Mouse (Mus musculus): ENCODE measurements around the gene Relch. TPM values are rescaled to one million over a fixed set of nuclear protein-coding genes. Genes with fewer than 3 reads are reported as not detected.
"Not testable (repeated sequence)": the region's sequence is repeated elsewhere in the genome, so short reads cannot be mapped to it uniquely, and the experiment has no call there.

Relch gene
- 10 to 100 TPM; 34.2 to 47.3 TPM for total RNA-seq (2021)
- long read RNA-seq, experiment 1, full-length matches to known transcripts: 4 of 8 reads
- long read RNA-seq, experiment 1, partial matches to known transcripts: 1 of 8 reads
- long read RNA-seq, experiment 1, other reads (novel, unspliced or antisense): 3 of 8 reads
- long read RNA-seq, experiment 2, full-length matches to known transcripts: 2 of 5 reads
- long read RNA-seq, experiment 2, partial matches to known transcripts: 1 of 5 reads
- long read RNA-seq, experiment 2, other reads (novel, unspliced or antisense): 2 of 5 reads

DNA sequence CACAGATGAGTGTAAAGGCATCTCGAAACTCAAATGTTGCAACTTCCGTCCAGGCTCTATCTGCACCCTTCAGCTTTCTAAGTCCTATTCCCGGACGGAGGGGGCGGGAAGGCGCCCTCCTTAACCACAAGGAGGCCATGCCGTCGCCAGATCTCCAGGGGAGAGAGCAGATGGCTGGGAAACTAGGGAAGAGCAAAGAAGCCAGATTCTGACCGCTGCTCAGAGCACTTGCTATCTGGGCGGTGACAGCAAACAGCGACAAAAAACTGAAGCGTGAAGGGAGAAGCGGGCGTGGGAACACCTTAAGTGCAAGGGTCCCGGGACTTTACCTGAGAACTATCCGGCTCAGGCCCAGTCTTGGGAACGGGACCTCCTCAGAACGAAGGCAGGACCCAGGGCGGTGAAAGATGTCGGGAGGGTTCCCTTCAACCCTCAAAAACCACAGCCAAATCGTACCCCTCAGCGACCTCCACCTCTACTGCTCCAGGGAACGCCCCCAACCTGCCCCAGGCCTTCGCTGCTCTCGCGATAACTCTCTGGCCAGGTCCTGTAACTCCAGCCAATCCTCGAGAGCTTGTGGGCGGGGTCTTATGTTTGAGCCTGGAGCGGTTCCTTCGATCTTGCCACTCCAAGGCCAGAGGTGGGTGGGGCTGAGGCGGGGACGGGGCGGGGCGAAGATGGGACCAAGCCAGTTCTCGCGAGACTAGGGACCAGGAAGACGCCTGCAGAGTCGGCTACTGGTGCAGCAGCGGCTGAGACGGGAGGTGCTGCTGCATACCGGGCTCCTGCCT, at the start of gene Relch, which contains the start of gene Pign:
Gene Relch, plus strand, starts transcription at position 691 of the 791 bp plus-strand sequence.
Gene Pign, minus strand, starts transcription at position 507 of the 791 bp plus-strand sequence.
- DNase-seq: peak; percentile 99

DNA sequence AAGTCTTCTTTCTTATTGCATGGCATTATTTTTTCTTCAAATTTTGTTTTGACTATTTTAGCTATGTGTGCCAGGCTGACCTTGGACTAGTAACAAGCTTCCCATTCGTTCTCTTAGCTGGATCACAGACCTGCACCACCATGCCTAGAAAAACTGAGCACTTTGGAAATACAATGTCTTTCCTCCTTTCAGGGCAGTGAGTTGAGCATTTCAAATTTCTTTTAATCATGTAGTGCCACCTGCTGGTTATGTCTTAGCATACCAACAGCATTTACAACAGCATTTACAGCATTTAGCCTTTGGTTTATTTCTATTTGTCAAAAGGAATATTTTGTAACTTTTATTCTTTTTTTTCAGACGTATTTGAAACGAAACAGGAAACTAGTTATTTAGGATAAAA, 33.2 kb upstream of the Relch start:
- peak; percentile 5 for DNase-seq

DNA sequence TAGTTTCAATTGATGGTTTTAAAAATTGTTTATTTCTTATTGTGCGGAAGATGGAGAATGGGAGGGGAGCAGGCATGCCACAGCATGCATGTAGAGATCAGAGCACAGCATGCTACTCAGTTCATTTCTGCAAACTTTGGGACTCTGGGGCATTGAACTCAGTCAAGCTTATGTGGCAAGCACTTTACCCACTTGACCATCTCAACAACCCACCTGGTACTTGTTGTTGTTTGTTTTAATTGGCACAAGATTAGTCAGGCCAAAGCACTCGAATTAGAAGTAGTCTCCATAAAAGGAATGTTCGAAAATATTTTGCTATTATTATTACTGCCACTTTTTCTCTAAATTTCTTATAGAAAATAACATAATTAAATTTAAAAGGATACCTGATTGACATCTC, 19.6 kb upstream of the Relch start:
- no peak for DNase-seq

DNA sequence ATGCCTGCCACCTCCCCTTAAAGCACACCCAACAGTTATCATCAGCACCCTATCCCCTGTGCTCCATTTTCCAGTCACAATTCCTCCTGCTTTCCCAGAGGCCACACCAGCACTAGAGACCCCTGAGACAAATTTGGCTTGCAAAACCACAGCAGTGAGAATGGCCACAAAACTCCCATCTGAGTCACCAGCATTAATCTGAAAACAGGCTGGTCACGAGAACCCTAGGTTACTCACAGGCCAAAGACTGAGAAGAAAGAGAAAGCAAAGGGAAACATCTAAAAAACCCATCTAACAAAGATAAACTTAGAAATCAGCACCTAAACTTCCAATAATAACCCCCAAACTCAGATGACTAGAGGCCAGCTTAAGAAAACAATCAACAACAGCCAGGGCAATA, 13.0 kb upstream of the Relch start:
- no peak for DNase-seq

DNA sequence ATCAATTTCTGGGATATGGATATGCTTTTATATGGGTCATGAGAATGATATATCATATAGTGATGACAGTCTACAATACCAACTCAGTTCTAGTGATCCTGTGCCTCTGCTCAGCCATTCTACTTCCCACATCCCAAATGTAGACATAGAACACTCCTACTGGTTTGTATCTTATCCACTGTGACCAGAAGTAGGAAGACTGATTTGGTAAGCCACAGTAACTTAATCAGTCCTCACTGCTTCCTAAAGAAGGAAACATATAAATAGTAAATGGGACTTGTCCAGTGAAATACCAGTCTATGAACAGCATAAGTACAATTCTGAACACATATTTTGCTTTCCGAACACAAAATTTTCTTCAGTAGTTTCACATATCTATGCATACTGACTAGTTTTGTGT, 9.7 kb upstream of the Relch start:
- no peak for DNase-seq

DNA sequence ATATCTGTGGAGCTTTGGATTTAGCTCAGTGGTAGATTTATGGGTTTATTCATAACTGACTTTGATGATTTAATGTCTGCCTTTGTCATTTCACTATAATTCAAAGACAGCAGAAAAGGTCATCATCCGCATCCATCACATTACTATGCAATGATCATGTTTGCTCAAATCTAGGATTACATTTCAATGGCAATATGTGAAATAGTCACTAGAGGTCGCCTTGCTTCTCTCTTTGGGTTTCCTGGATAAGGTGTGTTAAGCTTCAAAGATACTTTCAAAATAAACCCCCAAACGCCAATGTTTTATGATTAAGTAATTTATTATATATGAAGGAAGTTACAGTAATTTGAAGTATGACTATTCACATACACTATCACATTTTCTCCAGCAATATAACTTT, 3.6 kb upstream of the Relch start:
- DNase-seq: peak; percentile 52

DNA sequence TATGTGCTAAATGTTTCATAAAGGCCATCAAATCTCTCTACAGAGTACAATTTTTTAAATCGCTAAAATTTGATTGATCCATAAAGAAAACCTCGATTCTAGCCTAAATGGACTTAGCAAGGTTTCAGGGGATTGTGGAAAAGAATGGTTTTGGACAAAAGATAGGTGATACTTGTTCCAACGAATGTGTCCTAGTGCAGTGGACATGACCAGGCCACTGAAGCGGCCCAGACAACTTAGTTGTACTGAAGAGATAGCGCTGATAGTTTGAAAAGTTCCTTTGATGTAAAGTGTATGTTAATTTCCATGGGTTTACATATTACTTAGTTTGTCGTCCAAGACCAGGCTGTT, 866 bp upstream of the Relch start:
- DNase-seq: no peak

DNA sequence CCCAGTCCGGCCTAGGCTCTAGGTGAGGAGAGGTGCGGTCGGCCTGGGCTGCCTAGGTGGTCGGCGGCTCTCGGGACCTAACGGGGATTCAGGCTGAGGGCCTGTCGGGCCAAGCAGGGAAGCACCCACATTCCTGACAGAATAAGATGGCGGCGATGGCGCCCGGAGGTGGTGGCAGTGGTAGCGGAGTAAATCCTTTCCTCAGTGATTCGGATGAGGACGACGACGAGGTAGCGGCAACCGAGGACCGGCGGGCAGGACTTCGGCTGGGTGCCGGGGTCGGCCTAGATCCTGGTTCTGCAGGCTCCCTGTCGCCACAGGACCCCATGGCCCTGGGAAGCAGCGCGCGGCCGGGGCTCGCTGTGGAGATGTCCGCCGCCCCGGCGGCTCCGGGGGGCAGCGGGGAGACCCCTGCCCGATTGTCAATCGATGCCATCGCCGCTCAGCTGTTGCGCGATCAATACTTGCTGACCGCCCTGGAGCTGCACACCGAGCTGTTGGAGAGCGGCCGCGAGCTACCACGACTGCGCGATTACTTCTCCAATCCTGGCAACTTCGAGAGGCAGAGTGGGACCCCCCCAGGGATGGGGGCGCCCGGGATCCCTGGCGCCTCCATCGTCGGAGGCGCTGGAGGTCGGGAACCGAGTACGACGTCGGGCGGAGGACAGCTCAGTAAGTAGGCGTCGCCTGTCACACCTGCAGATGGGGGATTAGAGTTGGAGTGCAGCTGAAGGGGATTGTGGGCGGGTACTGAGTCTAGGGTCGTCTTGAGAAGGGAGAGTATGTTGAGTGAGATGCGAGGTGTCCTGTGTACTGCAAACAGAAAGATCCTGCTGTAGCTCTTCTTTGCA, 526 bp downstream of the Relch start:
- DNase-seq: no peak

DNA sequence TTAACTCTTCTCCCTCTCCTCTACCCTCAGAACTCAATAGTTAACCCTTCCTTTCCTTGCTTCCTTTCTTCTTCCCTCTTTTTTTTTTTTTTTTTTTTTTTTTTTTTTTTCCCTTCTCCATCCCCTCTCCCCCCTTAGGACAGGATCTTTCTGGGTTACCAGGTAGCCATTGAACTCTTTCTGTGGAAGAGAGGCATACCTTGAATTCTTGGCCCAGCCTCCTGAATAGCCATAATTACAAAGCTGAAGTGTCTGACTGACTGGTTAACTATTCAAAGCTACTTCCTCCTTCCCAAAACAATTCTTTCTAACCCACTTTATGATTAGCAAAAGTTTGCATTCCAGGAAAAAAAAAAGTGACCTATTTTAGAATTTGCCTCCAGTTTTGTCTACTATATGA, 6.0 kb downstream of the Relch start:
- no peak for DNase-seq

DNA sequence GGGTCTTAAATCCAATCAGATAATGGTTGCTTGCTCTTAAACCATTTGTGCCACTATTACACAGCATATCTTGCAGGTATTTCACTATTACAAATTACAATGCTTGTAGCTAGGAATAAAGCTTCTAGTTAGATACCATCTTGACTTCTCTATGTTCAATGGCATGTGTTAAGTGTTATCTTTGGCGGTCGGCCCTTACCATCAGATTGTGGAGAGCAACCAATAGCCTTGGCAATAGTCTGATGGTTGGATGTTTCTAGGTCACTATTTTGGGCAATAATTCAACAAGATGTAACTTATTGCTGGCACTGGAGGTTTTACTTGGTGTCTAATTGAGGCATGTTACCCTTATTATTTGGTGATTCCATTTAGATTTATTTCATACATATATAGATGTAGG, 11.1 kb downstream of the Relch start:
- DNase-seq: no peak

DNA sequence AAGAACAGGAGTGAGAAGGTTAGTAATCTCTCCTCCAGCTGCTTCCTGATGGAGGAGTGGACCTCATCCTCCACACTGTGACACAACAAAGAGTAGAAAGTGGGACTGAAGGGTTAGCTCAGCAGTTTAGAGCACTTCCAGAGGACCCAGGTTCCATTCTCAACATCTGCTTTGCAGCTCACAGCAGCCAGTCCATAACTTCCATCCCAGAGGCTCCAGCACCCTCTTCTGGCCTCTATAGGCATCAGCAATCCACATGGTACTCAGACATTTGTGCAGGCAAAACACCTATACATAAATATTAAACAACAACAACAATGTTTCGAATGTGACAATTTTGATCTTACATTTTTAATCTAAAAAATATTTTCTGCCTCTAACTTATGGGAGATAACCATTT, 16.9 kb downstream of the Relch start:
- peak; percentile 39 for DNase-seq

DNA sequence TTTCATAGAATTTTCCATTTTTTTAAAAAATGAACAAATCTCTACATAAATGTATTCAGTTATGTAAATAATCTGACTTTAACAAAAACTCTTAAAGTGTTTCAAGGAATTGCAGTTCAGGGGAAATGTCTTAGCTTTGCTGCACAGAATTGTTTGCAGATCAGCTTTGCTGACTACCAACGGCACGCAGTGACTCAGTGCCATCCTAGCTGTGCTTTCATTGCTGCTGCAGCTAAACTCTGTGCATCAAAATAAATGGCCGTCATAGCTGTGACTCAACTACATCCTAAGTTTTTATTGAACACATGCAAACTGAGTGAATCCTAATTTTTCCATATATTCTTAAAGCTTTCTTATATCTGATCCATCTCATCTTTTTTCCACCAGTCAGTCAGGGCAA, 21.8 kb downstream of the Relch start:
- no peak for DNase-seq

DNA sequence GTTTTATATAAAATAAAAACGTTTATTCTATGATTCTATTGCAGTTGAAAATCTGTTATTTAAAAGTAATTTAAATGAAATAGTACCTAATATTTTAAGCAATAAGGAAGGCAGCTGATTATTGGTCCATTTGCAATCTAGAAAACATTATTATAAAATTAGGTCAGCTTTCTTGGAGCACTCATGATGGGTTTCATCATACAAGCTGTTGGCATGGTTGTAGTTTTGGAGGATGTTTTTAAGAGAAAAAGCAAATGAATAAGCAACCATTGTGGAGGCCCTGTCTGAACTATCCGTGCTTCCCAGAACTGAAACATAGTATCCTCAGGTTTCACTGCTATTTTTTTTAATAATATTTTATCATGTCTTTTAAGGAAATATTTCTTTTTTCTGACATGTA, 31.9 kb downstream of the Relch start:
- DNase-seq: no peak

DNA sequence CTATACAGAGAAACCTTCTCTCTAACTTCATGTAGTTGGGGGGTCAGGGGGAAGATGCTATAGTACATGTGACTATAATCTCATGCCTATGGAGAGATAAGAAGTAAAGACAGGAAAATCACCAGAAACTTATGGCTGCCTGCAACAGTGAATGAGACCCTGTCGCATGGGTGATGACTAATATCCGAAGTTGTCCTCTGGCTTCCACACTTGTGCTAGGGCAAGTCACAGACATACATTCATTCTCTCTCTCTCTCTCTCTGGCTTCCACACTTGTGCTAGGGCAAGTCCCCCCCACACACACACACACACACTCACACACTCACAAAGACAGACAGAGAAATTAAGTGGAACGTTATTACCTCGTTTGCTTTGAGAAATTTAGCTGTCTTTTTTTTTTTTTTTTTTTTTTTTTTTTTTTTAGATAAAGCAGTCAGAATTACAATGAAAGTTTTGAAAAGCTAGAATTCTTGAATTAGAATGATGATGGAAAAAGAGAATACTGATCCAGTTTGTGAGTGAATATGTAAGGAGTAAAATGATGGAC, 37.4 kb downstream of the Relch start:
- DNase-seq: no peak

DNA sequence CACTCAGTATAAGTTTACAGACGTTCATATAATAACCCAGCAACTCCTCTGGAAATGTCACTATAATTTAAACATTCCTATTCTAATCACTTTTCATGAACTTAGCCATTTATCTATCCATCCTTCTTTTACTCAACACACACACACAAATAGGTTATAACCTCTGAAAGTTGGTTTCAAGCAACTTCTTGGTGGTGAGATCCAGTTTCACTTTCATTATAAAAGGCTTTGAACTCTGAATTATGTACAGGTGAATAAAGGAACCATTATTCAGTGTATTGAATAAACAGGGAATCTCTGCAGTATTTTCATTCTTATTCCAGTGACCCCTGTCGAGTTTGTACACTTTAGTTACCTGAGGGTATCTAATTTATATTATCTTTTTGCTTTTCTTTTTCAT, 45.8 kb downstream of the Relch start:
- no peak for DNase-seq

DNA sequence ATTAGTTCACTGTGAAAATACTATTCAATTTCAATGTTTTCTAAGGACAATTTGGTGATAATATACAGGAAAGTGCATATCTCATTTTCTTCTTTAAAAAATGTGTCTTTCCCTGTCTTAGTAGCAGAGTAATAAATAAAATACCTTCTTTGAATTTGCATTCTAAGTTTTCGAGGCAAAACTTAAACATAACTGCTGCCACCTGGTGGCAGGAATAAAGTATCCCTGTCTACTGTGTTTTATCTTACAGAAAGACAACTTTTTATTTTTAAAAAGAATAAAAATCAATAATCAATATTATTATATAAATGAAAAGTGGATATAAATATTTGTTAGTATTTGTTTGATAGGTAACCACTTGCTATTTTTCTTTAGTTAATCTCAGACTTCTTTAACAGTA, 47.6 kb downstream of the Relch start:
- DNase-seq: peak; percentile 42

DNA sequence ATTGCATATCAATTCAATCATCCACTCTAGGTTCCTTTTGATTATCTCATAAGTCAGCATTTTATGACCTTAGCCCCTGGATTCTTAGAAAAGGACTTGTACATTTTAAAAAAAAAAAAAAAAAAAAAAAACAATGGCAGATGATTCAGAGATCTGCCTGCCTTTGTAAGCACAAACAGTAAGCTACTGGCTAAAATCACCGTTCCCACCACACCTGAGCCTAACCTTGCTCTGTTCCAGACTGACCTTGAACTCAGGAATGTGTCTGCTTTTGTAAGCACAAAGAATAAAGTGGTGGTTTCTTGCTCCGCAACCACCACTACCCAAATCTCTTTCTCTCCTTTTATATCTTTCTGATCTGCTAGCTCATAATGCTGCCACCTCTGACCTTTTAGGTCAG, 49.2 kb downstream of the Relch start:
- DNase-seq: no peak

DNA sequence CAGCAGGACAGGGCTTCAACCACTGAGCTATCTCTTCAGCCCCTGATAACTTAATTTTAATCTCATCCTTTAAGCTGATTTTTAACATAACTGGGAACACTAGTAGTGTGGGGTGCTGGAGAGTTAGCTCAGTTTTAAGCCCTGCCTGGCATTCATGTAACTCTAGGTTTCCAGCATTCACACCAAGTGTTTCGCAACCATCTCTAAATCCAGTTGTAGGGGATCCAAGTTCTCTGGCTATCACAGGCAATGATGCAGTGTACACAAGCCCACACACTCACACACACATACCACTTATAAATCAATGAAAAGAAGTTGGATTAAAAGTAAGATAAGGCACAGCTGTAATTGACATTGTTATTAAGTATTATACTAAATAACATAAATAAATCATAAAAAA, 54.7 kb downstream of the Relch start:
- no peak for DNase-seq

DNA sequence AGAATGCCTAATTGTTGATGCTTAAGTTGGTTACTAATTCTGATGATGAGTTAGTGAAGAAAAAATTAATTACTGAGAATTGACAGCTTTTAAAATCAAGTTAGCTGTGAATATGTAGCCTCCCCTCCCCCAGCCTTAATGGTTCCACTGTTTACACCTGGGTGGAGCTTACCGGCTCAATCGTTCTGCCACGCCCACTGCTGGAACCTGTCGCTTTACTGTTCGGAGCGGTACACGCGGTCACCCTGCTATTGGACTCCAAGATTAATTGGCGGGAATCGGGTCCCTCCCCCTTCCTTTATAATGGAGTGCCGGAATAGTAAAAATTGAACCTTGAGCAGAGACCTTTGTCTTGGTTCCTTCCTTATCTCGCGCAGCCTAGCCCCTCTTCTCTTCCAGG, 65.6 kb downstream of the Relch start:
- DNase-seq: not testable (repeated sequence)

DNA sequence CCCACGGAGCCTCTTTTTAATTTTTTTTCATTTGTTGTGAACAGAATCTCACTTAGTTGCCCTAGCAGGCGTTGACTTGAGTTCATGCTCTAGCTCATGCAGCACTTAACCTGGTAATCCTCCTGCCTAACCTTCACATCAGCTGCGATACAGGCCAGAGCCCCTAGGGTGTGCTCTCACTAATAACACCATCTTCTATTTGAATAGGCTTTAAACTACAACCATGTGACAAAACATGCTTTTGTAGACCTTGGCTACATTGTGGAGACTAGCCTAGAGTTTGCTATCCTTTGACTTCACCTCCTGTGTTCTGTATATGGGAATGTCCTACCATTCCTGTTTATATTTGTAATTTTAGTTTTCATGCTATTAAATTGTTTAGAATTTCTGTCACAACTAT, 71.7 kb downstream of the Relch start:
- DNase-seq: no peak

DNA sequence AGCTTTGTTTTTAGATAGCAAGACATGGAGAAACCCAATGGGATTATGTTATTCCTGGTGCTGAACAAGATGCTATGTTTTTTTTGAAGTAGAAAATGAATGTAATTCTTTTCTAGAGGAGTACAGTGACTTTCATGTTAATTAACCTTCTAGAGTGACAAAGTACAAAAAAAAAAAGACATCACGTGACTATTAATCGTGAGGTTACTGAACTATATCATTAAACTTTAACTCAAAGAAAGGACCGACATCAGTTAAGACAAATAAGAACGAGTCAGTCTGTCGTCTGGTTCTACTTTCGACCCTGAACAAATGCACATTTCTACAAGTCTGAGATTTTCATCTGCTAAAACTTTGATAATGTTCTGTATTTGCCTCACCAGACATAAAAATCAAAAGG, 74.7 kb downstream of the Relch start:
- no peak for DNase-seq

DNA sequence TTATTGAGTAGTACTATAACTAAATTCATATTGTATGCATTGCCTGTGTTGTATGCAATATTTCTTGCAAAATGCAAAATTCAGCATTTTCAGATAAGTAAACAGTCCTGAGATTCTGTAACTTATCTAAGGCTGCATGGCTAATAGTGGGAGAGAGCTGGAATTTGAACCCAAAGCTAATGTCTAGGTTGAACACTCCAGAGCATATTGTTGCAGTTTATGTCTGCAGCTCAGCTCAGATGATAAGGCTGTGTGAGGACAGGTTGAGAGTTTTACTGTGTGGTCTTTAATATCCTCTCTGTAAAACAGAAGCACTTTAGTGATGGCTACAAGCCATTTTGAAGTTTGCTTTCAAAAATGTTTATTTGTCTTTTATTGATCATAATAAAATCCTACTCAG, 75.8 kb downstream of the Relch start:
- no peak for DNase-seq

DNA sequence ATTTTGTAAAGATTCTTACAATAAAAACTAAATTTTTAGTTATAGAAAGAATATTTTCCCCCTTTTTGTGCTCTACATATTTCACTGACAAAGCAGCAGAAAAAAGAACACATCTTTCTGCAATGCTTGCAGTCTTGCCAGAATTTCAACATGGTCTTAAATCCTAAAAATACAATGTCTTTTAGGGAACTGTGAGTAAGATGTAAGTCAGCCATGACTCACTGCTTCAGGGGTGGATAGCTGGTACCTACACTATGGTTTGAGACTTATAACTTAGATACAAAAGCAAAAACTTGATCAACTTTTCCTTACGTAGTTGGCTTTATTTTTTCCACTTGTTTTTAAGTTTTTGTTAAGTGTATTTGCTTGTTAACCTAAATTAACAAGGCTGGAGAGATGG, 78.8 kb downstream of the Relch start:
- DNase-seq: no peak
